Mouse (Mus musculus): Measurements from ENCODE around the gene Il20ra.

Gene Il20ra

GRCm38 (mm10) chr10:19765459-19765858 is 53.1 kb downstream of the Il20ra start:
- no peak for DNase-seq (ENCODE audit: low spot score in 2 of 2)

GRCm38 (mm10) chr10:19779092-19779491 is 66.7 kb downstream of the Il20ra start:
- no peak for DNase-seq (ENCODE audit: low spot score in 2 of 2)

DNA sequence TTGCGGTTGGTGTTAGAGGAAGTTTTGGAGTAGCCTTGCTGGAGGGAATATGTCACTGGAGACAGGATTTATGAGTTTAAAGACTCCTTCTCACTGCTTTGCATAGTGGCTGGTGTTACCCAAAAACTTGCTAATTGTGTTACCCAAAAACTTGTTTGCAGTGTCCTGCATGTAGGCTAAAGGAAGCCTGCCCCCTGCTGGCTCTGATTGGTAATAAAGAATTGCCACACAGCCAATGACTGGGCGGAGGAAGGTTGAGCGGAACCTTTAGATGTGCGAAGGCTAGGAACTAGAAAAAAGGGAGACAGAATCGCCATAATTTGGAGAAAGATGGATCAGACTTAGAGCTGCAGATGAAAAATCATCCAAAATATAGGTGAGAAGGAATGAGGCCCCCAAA is 69.0 kb downstream of the Il20ra start:
- no peak for DNase-seq (ENCODE audit: low spot score in 2 of 2)

DNA sequence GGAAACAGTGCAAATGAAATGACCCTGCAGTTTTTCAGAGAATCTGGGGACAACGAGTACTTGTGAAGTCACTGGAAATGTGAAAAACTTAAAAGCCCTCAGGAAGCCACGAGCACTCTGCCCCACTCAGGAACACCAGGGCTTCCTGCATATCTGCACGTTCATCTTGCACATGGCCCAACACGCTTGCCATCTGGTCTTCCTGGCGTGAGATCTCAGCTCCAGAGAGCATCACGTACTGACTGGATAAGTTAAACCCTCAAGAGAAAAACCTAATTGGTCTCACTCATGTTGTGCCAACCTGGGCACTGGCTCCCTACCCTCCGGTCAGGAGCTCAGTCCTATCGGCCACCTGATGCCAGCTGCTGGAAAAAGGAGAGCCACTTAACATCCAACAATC is 82.6 kb downstream of the Il20ra start:
- peak in 1 of 2 experiments; percentile 33 for DNase-seq (ENCODE audit: low spot score in 2 of 2)

- DNase-seq (ENCODE audit: low spot score in 2 of 2), result no peak
These were observed 90.6 kb downstream of the Il20ra start for GRCm38 (mm10) chr10:19802958-19803357.

DNA sequence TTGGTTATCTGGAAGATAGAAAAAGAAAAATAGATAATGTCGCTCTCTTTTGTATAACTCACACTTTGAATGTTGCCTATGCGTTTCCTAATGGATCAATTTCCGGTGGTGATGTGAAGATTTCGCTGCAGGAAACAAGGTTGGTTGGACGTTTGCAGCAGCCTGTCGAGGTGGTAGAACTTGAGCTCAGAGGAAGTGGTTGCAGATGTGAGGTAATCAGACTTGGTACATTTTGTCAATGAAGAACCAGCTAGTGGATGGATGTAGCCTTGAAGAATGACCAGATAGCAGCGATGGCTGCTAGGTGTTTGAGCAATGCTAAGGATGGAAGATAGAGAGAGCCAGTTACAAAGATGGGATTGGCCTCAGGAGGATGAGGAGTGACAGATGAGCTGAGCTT is 92.4 kb downstream of the Il20ra start:
- no peak for DNase-seq (ENCODE audit: low spot score in 2 of 2)

All from cerebellum, postnatal 4 days (tissue).